Mouse (Mus musculus): ENCODE measurements around the gene Plxnb2. TPM values are rescaled to one million over a fixed set of nuclear protein-coding genes. Genes with fewer than 3 reads are reported as not detected.
A peak's percentile ranks its signal among the peaks of the same experiment; 100 is the strongest.

The Plxnb2 gene
- 97.4 and 104 TPM in 2 replicates for polyA plus RNA-seq (2014; fragmentation: Nextera tagmentation; extraction: Ambion mirVana)

DNA sequence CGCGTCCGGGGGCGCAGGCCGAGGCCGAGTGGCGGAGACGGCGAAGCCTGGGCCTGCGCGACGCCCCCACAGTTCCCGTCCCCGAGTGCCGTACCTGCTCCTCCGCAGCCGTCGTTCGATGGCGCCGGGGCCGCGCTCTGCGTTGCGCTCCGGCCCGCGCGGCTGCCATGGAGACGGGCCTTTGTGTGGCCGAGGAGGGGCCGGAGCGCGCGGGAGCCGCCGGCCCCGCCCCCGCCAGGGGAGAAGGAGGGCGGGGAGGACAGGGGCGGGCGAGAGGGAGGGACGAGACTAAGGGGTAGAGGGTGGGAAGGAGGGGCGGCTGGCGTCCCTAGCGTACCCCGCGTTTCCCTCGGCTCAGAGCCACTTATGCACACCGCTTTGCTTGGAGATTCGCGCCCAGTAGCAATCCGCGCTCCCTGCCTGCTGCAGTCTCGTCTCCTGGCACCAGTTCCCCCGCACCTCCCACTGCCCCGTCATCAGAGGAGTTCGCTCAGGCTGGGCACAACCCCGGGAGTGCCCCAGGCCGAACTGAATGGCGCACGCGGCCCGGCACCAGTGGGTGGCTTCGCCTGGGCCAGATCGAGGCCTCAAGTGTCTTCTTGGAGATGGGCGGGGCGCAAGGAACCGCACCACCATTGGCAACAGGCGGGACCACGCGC is at the start of gene Plxnb2:
Gene Plxnb2, minus strand, starts transcription at position 218 of the 659 bp plus-strand sequence.
- peak within 1 kb of the TSS; percentile 90 for H3K4me2 ChIP-seq (replicated peaks; ENCODE audit: low read depth, low read length)
- peak within 1 kb of the TSS; percentile 95 for H3K9ac ChIP-seq (ENCODE audit: low read depth, low read length)
- H3K27ac ChIP-seq (ENCODE audit: low read depth, low read length), result peak within 1 kb of the TSS; percentile 92
- WGBS, result under 1% methylated on average over 54 of the region's 72 CpGs
- H3K4me1 ChIP-seq (replicated peaks; ENCODE audit: control insufficient read depth, insufficient read depth, low read length), result peaks cover 20% of the 10 kb centered on the region
- no peaks in the 10 kb centered on the region for H3K9me3 ChIP-seq (ENCODE audit: control insufficient read depth, low read length)
- H3K27me3 ChIP-seq (ENCODE audit: control insufficient read depth, insufficient read depth, low read length), result no peaks in the 10 kb centered on the region
- DNase-seq (ENCODE audit: low spot score) (peak; percentile 94), ATAC-seq (ENCODE audit: low FRiP score) (peak; percentile 90)
- no peaks in the 10 kb centered on the region for H3K36me3 ChIP-seq (ENCODE audit: control insufficient read depth, insufficient read depth, low read length)
- H3K4me3 ChIP-seq (ENCODE audit: low read depth, low read length), result peak within 1 kb of the TSS; percentile 90

DNA sequence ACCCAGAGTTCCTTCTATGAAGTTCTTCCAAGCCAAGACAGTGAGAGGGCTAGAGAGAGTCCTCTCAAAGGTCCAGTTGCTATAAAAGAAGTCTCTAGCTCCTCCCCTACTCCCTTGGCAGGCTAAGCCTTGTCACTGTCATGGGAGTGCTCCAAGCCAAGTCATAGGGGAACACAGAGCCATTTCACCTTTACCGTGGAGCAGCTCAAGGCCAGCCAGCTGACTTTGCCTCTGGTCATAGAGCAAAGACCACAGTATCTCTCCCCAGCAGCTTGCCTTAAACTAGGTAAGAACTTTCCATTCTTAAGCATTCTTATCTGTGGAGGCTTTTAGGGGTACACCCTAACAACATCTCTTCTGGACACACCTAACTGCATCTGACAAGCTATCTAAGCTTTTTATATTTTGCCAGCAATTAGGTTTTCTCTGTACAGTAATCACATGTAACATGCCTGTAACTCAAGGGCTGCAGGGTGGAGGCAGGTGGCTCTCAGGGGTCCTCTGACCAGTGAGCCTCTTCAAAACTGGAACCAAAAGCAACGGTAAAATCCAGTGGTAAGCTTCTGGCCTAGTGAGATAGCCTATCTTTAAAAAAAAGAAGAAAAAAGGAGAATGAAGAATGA is 35.1 kb upstream of the Plxnb2 start:
- no peak overlapping the region for H3K27ac ChIP-seq (ENCODE audit: low read depth, low read length)
- H3K9ac ChIP-seq (ENCODE audit: low read depth, low read length), result no peak overlapping the region
- H3K9me3 ChIP-seq (ENCODE audit: control insufficient read depth, low read length), result no peaks in the 10 kb centered on the region
- H3K4me1 ChIP-seq (replicated peaks; ENCODE audit: control insufficient read depth, insufficient read depth, low read length), result no peaks in the 10 kb centered on the region
- H3K4me2 ChIP-seq (replicated peaks; ENCODE audit: low read depth, low read length), result no peak overlapping the region
- 83% methylated on average over 2 of the region's 2 CpGs for WGBS
- no peak overlapping the region for H3K4me3 ChIP-seq (ENCODE audit: low read depth, low read length)
- ATAC-seq (ENCODE audit: low FRiP score) (no peak), DNase-seq (ENCODE audit: low spot score) (no peak)
- no peaks in the 10 kb centered on the region for H3K36me3 ChIP-seq (ENCODE audit: control insufficient read depth, insufficient read depth, low read length)
- no peaks in the 10 kb centered on the region for H3K27me3 ChIP-seq (ENCODE audit: control insufficient read depth, insufficient read depth, low read length)

DNA sequence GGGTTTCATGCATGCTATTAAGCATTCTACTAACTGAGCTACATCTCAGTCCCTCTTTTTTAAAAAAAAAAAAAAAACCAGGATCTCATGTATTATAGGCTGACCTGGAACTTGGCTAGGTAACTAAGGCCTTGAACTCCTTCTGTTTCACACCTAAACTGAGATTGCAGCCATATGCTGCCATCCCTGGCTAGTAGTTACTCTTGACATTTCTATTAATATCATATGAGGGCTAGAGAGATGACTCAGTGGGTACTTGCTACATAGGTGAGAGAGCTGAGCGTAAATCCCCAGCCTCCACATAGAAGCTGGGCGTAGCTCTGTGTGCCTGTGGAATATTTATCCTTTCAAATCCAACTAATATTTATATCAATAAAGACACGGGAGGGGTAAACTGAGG is 34.4 kb upstream of the Plxnb2 start:
- Histone ChIP-seq H3K27ac (ENCODE audit: low read depth, low read length) (no peak overlapping the region), H3K9me3 (ENCODE audit: control insufficient read depth, low read length) (no peaks in the 10 kb centered on the region), H3K27me3 (ENCODE audit: control insufficient read depth, insufficient read depth, low read length) (no peaks in the 10 kb centered on the region), H3K4me1 (replicated peaks; ENCODE audit: control insufficient read depth, insufficient read depth, low read length) (no peaks in the 10 kb centered on the region), H3K9ac (ENCODE audit: low read depth, low read length) (no peak overlapping the region), H3K36me3 (ENCODE audit: control insufficient read depth, insufficient read depth, low read length) (no peaks in the 10 kb centered on the region), H3K4me2 (replicated peaks; ENCODE audit: low read depth, low read length) (no peak overlapping the region), H3K4me3 (ENCODE audit: low read depth, low read length) (no peak overlapping the region)
- ATAC-seq (ENCODE audit: low FRiP score), result no peak
- DNase-seq (ENCODE audit: low spot score), result no peak
- 97% methylated on average over 3 of the region's 3 CpGs for WGBS

- no peaks in the 10 kb centered on the region for H3K27me3 ChIP-seq (ENCODE audit: control insufficient read depth, insufficient read depth, low read length)
- WGBS, result 95% methylated on average over 3 of the region's 3 CpGs
- no peak overlapping the region for H3K27ac ChIP-seq (ENCODE audit: low read depth, low read length)
- 0 out of 2 replicates have a peak overlapping the region, but pooled peaks have one; percentile 1 for H3K4me2 ChIP-seq (replicated peaks; ENCODE audit: low read depth, low read length)
- DNase-seq (ENCODE audit: low spot score), result no peak
- H3K9me3 ChIP-seq (ENCODE audit: control insufficient read depth, low read length), result no peaks in the 10 kb centered on the region
- no peaks in the 10 kb centered on the region for H3K36me3 ChIP-seq (ENCODE audit: control insufficient read depth, insufficient read depth, low read length)
- H3K4me3 ChIP-seq (ENCODE audit: low read depth, low read length), result no peak overlapping the region
- H3K9ac ChIP-seq (ENCODE audit: low read depth, low read length), result no peak overlapping the region
- ATAC-seq (ENCODE audit: low FRiP score), result no peak
- no peaks in the 10 kb centered on the region for H3K4me1 ChIP-seq (replicated peaks; ENCODE audit: control insufficient read depth, insufficient read depth, low read length)
Measured at GRCm38 (mm10) chr15:89213517-89213916, 32.9 kb upstream of the Plxnb2 start.

- 53% methylated on average over 6 of the region's 6 CpGs for WGBS
- peak overlapping the region; percentile 94 for H3K4me3 ChIP-seq (ENCODE audit: low read depth, low read length)
- no peaks in the 10 kb centered on the region for H3K4me1 ChIP-seq (replicated peaks; ENCODE audit: control insufficient read depth, insufficient read depth, low read length)
- no peak for DNase-seq (ENCODE audit: low spot score)
- H3K9me3 ChIP-seq (ENCODE audit: control insufficient read depth, low read length), result no peaks in the 10 kb centered on the region
- ATAC-seq (ENCODE audit: low FRiP score), result no peak
- no peaks in the 10 kb centered on the region for H3K27me3 ChIP-seq (ENCODE audit: control insufficient read depth, insufficient read depth, low read length)
- peak overlapping the region; percentile 98 for H3K9ac ChIP-seq (ENCODE audit: low read depth, low read length)
- no peaks in the 10 kb centered on the region for H3K36me3 ChIP-seq (ENCODE audit: control insufficient read depth, insufficient read depth, low read length)
- peak overlapping the region; percentile 68 for H3K4me2 ChIP-seq (replicated peaks; ENCODE audit: low read depth, low read length)
- peak overlapping the region; percentile 95; the same call in 1 of the 2 replicates for H3K27ac ChIP-seq (ENCODE audit: low read depth, low read length)
Measured at GRCm38 (mm10) chr15:89212495-89212894, 31.9 kb upstream of the Plxnb2 start.

DNA sequence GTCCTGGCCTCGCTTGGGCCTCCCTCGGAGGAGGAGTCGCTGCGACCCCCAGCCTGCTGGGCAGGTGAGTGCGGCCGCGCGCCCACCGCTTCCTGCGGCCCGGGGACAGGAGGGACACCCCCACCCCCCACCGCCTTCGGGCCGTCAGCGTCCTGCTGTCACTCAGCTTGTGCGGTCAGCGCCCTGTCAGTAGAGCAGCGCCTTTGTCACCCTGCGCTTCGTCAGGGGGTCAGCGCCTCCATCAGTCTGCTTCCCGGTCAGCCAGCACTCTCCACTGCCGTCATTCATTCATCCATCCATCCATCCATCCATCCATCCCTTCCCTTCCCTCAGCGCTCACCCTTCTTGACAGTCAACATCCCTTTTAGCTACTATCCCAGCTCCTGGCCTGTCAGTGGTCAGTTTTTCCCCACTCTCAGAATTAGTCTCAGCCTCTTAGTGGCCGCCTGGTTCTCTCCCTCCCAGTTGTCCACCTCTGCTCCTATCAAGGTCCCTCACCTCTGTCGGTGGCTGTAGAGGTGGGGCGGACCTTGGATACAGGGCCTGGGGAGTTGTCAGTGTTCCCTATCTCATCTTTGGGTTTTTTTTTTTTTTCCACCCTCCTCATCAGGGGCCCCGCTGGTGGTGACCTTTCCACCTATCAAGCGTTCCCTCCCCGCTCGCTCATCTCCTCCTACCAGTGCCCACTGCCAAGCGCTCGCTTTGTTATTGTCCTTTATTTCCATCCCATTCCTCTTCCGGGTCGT is 31.3 kb upstream of the Plxnb2 start:
- Histone ChIP-seq H3K27ac (ENCODE audit: low read depth, low read length) (peak overlapping the region; percentile 95), H3K9me3 (ENCODE audit: control insufficient read depth, low read length) (no peaks in the 10 kb centered on the region), H3K36me3 (ENCODE audit: control insufficient read depth, insufficient read depth, low read length) (no peaks in the 10 kb centered on the region), H3K9ac (ENCODE audit: low read depth, low read length) (peak overlapping the region; percentile 98), H3K4me3 (ENCODE audit: low read depth, low read length) (peak overlapping the region; percentile 94), H3K4me1 (replicated peaks; ENCODE audit: control insufficient read depth, insufficient read depth, low read length) (no peaks in the 10 kb centered on the region), H3K27me3 (ENCODE audit: control insufficient read depth, insufficient read depth, low read length) (no peaks in the 10 kb centered on the region), H3K4me2 (replicated peaks; ENCODE audit: low read depth, low read length) (peak overlapping the region; percentile 68)
- under 1% methylated on average over 27 of the region's 35 CpGs for WGBS
- no peak for DNase-seq (ENCODE audit: low spot score)
- ATAC-seq (ENCODE audit: low FRiP score), result peak; percentile 75

- no peaks in the 10 kb centered on the region for H3K9me3 ChIP-seq (ENCODE audit: control insufficient read depth, low read length)
- H3K36me3 ChIP-seq (ENCODE audit: control insufficient read depth, insufficient read depth, low read length), result no peaks in the 10 kb centered on the region
- WGBS, result 5% methylated on average over 37 of the region's 73 CpGs
- peak; percentile 89 for ATAC-seq (ENCODE audit: low FRiP score)
- H3K27ac ChIP-seq (ENCODE audit: low read depth, low read length), result peak within 1 kb of the TSS; percentile 95
- no peaks in the 10 kb centered on the region for H3K27me3 ChIP-seq (ENCODE audit: control insufficient read depth, insufficient read depth, low read length)
- H3K4me2 ChIP-seq (replicated peaks; ENCODE audit: low read depth, low read length), result peak within 1 kb of the TSS; percentile 68
- H3K4me3 ChIP-seq (ENCODE audit: low read depth, low read length), result peak within 1 kb of the TSS; percentile 94
- peak; percentile 89 for DNase-seq (ENCODE audit: low spot score)
- no peaks in the 10 kb centered on the region for H3K4me1 ChIP-seq (replicated peaks; ENCODE audit: control insufficient read depth, insufficient read depth, low read length)
- H3K9ac ChIP-seq (ENCODE audit: low read depth, low read length), result peak within 1 kb of the TSS; percentile 98
Measured at GRCm38 (mm10) chr15:89210915-89211715, 30.5 kb upstream of the Plxnb2 start, which contains the start of gene Ppp6r2. Gene Ppp6r2, plus strand, starts transcription at chr15:89211553.
